Mouse (Mus musculus) kidney, postnatal 0 days (tissue): ENCODE data around the gene Hivep3. TPM values are rescaled to one million over a fixed set of nuclear protein-coding genes. Genes with fewer than 3 reads are reported as not detected.

Experiments used
- ATAC-seq: fragments of 200-750 bp; cut with Nextera tagmentation; replicated peaks from 2 replicates; pipeline ENCODE4 v1.8.0; 2017; ENCODE audit warnings: low read depth, moderate number of reproducible peaks, moderate TSS enrichment, moderate library complexity; ENCODE audit not compliant: low FRiP score
- DNase-seq: peaks from one replicate; pipeline ENCODE4 v3.0.0-alpha.2; 2016; ENCODE audit warnings: low spot score
- H3K27ac ChIP-seq: fragments of 300-500 bp; sonication (generic); 2 replicates; pipeline ENCODE4 v1.5.1; 2014; ENCODE audit warnings: mild to moderate bottlenecking
- H3K27me3 ChIP-seq: fragments of 300-500 bp; sonication (generic); 2 replicates; pipeline ENCODE4 v1.6.1; 2014; ENCODE audit warnings: low read length, mixed read lengths; ENCODE audit not compliant: insufficient read depth
- H3K36me3 ChIP-seq: fragments of 300-500 bp; sonication (generic); 2 replicates; pipeline ENCODE4 v1.6.1; 2014; ENCODE audit warnings: low read length, mixed read lengths; ENCODE audit not compliant: insufficient read depth
- H3K4me1 ChIP-seq: fragments of 300-500 bp; sonication (generic); replicated peaks from 2 replicates; pipeline ENCODE4 v1.6.1; 2014; ENCODE audit warnings: antibody characterized with exemption, low read length, mixed read lengths; ENCODE audit not compliant: insufficient read depth
- H3K4me2 ChIP-seq: fragments of 300-500 bp; sonication (generic); 2 replicates; pipeline ENCODE4 v1.6.1; 2014; ENCODE audit warnings: mild to moderate bottlenecking, low read length, moderate library complexity, mixed read lengths
- H3K4me3 ChIP-seq: fragments of 300-500 bp; sonication (generic); replicated peaks from 2 replicates; pipeline ENCODE4 v1.5.1; 2014; ENCODE audit warnings: low read depth, low read length
- H3K9ac ChIP-seq: fragments of 300-500 bp; sonication (generic); 2 replicates; pipeline ENCODE4 v1.6.1; 2014; ENCODE audit warnings: low read depth, low read length
- H3K9me3 ChIP-seq: fragments of 300-500 bp; sonication (generic); replicated peaks from 2 replicates; pipeline ENCODE4 v1.6.1; 2016; ENCODE audit warnings: low read length, inconsistent platforms, mixed read lengths
- CTCF ChIP-seq: IDR thresholded peaks from 2 replicates; pipeline ENCODE4 v1.5.1; 2016; ENCODE audit warnings: antibody characterized with exemption, low read depth, mild to moderate bottlenecking, moderate library complexity
- WGBS: fragments of 180-500 bp; shearing (Covaris S2); extraction: QIAGEN DNeasy Blood & Tissue Kit; methylation state at CpG from one replicate; pipeline ENCODE4 v1.1.7; 2014; 5-methylcytosine and 5-hydroxymethylcytosine counted together
- polyA plus RNA-seq: library from polyadenylated mRNA; unstranded; fragments of >200 nt; fragmentation: Nextera tagmentation; extraction: Ambion mirVana; gene quantifications from 2 replicates; pipeline ENCODE4 v1.2.1, GENCODE M21; 2015

The Hivep3 gene
- polyA plus RNA-seq, 1 experiment from 2014 or later = 8.3 TPM

DNA sequence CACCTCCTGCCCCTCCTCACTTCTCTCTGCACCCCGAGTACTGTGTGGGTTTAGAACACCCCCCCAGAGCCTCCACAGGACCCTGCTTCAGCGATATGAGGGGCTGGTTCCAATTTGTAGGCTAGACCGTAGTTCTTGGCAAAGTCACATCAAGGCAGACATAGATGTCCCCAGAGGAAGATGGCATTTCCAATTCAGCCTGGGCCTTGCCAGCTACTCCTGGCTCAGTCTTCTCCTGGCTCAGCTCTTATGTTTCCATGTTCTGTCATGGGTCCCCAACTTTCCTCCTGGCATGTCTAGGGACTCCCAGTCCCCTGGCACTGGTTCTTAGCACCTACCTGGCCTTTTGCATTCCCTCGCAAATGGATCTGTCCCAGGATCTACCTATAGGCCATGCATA is 201.3 kb downstream of the Hivep3 start:
- H3K36me3 ChIP-seq = no peaks in the 10 kb centered on the region
- DNase-seq (no peak), ATAC-seq (no peak)
- no peak overlapping the region for H3K4me3 ChIP-seq
- H3K27me3 ChIP-seq = no peaks in the 10 kb centered on the region
- TF ChIP-seq CTCF = no peak
- no peak overlapping the region for H3K4me2 ChIP-seq
- no peaks in the 10 kb centered on the region for H3K9me3 ChIP-seq
- H3K27ac ChIP-seq = no peak overlapping the region
- no peak overlapping the region for H3K9ac ChIP-seq
- 89% methylated on average over 4 of the region's 4 CpGs for WGBS
- H3K4me1 ChIP-seq = 0 out of 2 replicates have a peak, but pooled peaks cover 7% of the 10 kb centered on the region

DNA sequence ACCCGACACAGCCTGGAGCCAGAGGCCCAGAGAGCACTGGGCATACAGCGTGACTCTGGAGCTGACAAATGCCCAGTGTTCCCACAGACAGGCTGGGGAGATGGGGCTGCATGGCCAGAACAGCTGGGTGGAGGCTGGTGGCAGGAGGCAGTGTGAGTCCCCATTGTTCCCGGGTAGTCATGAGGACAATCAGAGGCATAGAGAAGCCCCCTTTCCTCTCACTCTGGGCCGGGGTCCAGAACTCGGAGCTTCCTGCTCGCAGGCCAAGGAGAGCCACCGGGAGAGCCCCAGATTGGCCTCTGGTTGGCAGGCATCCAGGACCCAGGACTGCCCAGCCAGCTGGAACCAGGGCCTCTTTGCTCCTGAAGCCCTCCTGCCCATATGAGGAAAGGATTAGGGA is 204.3 kb downstream of the Hivep3 start:
- ATAC-seq (peak; percentile 57; the same call in 1 of the 2 replicates), DNase-seq (no peak)
- Histone ChIP-seq H3K4me3 (no peak overlapping the region), H3K9me3 (no peaks in the 10 kb centered on the region), H3K9ac (no peak overlapping the region), H3K4me2 (no peak overlapping the region), H3K4me1 (0 out of 2 replicates have a peak, but pooled peaks cover 7% of the 10 kb centered on the region), H3K27ac (no peak overlapping the region), H3K36me3 (no peaks in the 10 kb centered on the region), H3K27me3 (no peaks in the 10 kb centered on the region)
- TF ChIP-seq CTCF = no peak
- 40% methylated on average over 7 of the region's 7 CpGs for WGBS

DNA sequence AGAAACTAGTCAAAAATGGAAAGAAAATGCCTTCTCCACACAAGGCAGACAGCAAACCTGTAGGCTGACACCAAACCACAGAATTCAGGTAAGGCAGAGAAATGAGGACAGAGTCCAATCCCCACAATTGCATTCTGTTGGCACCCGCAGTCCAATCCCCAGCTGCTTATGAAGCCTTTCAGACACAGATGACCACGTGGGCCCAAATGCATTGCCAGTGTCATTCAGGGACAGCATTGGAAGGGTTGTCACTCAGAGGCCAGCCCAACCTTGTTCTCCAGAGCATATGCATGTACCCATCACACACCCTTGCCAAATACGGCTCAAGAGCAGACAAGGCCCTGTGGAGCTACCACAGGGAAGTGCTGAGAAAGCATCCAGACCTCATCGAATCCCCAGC is 204.9 kb downstream of the Hivep3 start:
- Histone ChIP-seq H3K9ac (no peak overlapping the region), H3K9me3 (no peaks in the 10 kb centered on the region), H3K4me3 (no peak overlapping the region), H3K36me3 (no peaks in the 10 kb centered on the region), H3K27ac (no peak overlapping the region), H3K4me2 (no peak overlapping the region), H3K4me1 (0 out of 2 replicates have a peak, but pooled peaks cover 7% of the 10 kb centered on the region), H3K27me3 (no peaks in the 10 kb centered on the region)
- no peak for DNase-seq
- no peak for ATAC-seq
- 82% methylated on average over 4 of the region's 4 CpGs for WGBS
- TF ChIP-seq CTCF = no peak

DNA sequence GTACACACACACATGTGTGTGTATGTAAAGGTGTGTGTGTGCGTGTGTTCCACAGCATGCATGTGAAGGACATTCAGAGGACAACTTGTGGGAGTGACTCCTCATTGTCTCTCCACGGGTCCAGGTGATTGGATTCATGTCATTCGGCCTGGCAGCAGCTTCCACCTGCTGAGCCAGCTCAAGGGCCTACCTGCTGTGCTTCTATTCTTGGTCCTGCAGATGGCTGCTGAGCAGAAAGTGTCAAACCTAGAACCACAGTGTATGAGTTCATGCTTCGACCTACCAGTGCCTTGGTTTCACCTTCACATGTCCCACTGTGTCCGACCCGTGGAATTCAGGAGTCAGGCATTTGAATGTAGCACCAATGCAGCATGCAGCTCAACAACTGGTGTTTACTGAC is 206.2 kb downstream of the Hivep3 start:
- Histone ChIP-seq H3K27me3 (no peaks in the 10 kb centered on the region), H3K9me3 (no peaks in the 10 kb centered on the region), H3K36me3 (no peaks in the 10 kb centered on the region), H3K4me2 (no peak overlapping the region), H3K27ac (no peak overlapping the region), H3K4me3 (no peak overlapping the region), H3K9ac (no peak overlapping the region), H3K4me1 (0 out of 2 replicates have a peak, but pooled peaks cover 7% of the 10 kb centered on the region)
- no peak for DNase-seq
- TF ChIP-seq CTCF = no peak
- WGBS = 85% methylated on average over 6 of the region's 6 CpGs
- ATAC-seq = no peak

DNA sequence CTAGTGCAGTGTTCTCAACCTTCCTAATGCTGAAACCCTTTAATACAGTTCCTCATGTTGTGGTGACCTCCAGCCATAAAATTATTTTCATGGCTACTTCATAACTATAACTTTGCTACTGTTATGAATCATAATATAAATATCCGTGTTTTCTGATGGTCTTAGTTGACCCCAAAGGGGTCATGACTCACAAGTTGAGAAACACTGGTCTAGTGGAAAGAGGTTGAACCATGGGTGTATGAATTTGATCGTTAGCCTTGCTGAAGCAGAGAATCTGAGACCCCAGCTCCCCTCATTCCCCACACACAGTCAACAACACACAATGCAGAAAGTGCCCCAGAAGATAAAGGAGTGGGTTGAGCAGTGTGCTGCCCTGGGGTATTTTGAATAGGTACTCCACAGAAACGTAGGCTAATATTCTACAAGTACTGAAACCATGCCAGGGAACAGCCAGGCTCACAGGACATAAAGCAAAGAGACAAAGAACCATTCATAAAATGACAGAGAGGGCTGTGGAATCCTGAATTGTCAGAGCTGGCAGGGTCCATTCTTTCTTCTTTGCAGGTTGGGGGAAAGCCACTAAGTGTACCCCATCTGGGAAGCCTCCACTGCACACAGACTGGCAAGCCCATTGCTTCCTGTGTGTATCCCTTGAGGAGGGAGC is 212.8 kb downstream of the Hivep3 start:
- no peak overlapping the region for H3K27ac ChIP-seq

DNA sequence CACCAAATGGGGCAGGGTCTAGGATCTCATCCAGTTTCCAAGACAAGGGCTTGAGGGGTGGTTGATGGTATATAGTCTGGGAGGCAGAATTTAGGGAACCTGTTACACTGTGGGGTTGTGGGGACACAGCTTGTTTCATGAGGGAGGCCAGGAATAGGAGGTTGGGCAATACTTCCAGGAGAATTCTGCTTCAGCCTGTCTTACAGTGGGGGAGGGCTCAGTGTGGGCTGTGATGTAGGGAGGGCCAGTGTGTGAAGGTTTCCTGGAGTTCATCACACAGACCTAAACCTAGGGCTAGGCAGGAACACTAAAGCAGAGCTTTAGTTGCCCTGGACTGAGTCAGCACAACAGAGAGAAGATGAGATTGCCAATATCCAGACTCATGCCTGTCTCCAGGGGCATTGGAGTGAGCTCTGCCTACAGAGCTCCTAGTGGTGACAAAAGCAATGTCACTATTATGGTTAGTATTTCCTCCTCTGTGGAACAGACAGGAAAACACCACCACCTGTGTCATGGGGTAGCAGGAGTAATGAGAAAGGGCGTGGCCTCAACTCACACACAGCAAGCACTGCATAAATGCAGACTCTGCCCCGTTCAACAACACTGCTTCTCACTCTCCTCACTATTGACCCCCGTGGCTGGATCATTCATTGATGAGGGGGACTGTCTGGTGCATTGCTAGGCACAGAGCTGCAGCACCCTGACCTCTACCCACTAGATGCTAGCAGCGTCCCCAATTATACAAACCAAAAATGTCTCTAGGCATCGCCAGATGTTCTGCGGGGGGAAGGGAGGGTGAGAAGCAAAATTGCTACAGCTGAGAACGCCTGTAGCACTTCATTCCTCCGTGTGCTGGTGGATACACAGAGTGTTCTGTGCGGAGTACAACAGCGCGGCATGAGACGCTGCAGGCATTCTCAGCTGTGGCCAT is 213.9 kb downstream of the Hivep3 start:
- Histone ChIP-seq H3K9ac (no peak overlapping the region), H3K9me3 (no peaks in the 10 kb centered on the region), H3K4me2 (no peak overlapping the region), H3K4me3 (no peak overlapping the region), H3K36me3 (no peaks in the 10 kb centered on the region), H3K27me3 (no peaks in the 10 kb centered on the region), H3K4me1 (no peaks in the 10 kb centered on the region), H3K27ac (no peak overlapping the region)
- WGBS = 75% methylated on average over 12 of the region's 12 CpGs
- TF ChIP-seq CTCF = peak; percentile 28; the same call in 1 of the 2 replicates
- ATAC-seq = no peak
- DNase-seq = no peak

More for the DNA sequence above, 212.8 kb downstream of the Hivep3 start:
- Histone ChIP-seq H3K4me2 (no peak overlapping the region), H3K27me3 (no peaks in the 10 kb centered on the region), H3K4me1 (no peaks in the 10 kb centered on the region), H3K9me3 (no peaks in the 10 kb centered on the region), H3K36me3 (no peaks in the 10 kb centered on the region), H3K4me3 (no peak overlapping the region), H3K9ac (no peak overlapping the region)
- no peak for TF ChIP-seq CTCF
- no peak for ATAC-seq
- WGBS = 71% methylated on average over 3 of the region's 3 CpGs
- DNase-seq = no peak
